Mouse (Mus musculus) adrenal gland, postnatal 36 days (tissue): ENCODE measurements around the gene Als2cr12. TPM values are rescaled to one million over a fixed set of nuclear protein-coding genes. Genes with fewer than 3 reads are reported as not detected.
"Not testable (repeated sequence)": the region's sequence is repeated elsewhere in the genome, so short reads cannot be mapped to it uniquely, and the experiment has no call there.

Source experiments
- DNase-seq, 2 experiments: peaks; one replicate each; pipeline ENCODE4 v3.0.0; 2021; ENCODE audit warnings: mixed read lengths in 1 of 2
- total RNA-seq, 2 experiments: library from RNA; stranded (reverse); gene quantifications; 2 replicates each; pipeline ENCODE4 v1.2.3; 2021

Als2cr12 gene
- total RNA-seq, 2 experiments from 2014 or later: 0.86 to 3.0 TPM

- DNase-seq: no peak
Observed at GRCm38 (mm10) chr1:58613786-58614185, 82.0 kb downstream of the Als2cr12 start.

GRCm38 (mm10) chr1:58610611-58611010, 85.2 kb downstream of the Als2cr12 start:
- no peak for DNase-seq

- DNase-seq: peak in 1 of 2 experiments; percentile 10
Observed at GRCm38 (mm10) chr1:58610166-58610565, 85.6 kb downstream of the Als2cr12 start.

- not testable (repeated sequence) for DNase-seq
Observed at GRCm38 (mm10) chr1:58609591-58609990, 86.2 kb downstream of the Als2cr12 start.

- DNase-seq: peak; percentile 36 to 54
Observed at GRCm38 (mm10) chr1:58603738-58604137, 92.1 kb downstream of the Als2cr12 start.

- no peak for DNase-seq
Observed at GRCm38 (mm10) chr1:58602681-58603080, 93.1 kb downstream of the Als2cr12 start.

Other genes starting within 250 kb of the Als2cr12 start
- 10 to 100 TPM; 23.9 to 24.3 TPM for gene Orc2, start 190.9 kb downstream of the Als2cr12 start, total RNA-seq
- gene Fam126b, start 109.7 kb downstream of the Als2cr12 start, total RNA-seq: 10 to 100 TPM; 40.5 to 50.6 TPM
- gene Ndufb3, start 109.6 kb downstream of the Als2cr12 start, total RNA-seq: 100 to 1,000 TPM; 144 to 149 TPM
- gene Cflar, start 15.5 kb upstream of the Als2cr12 start, total RNA-seq: 100 to 1,000 TPM; 110 to 114 TPM
- gene Casp8, start 99.4 kb upstream of the Als2cr12 start, total RNA-seq: 10 to 100 TPM; 20.3 to 22.3 TPM